Mouse (Mus musculus): Measurements from ENCODE around the gene Stk39. TPM values are rescaled to one million over a fixed set of nuclear protein-coding genes. Genes with fewer than 3 reads are reported as not detected.

Stk39 gene
- polyA plus RNA-seq, 1 experiment from 2014 or later = 25.1 TPM

DNA sequence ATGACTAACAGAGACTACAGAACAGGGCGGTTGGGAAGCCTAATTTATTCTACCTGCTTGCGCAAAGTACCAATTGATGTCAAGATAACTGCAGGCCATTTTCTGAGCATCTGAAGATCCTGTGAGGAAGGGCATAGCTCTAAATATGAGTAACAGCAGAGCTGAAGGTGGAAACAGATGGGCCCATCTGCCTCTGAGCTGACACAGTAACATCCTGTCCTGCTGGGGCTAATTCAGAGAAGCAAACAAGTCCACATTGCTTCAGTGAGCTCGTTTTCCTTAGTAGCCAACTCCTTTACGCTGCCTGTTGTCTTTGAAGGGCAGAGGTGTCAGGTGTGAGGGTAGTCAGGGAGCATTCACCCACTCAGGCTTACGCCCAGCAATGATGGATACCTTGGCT, 146.8 kb downstream of the Stk39 start:
- no peaks in the 10 kb centered on the region for H3K36me3 ChIP-seq (ENCODE audit: control insufficient read depth, insufficient read depth, low read length)
- no peak for ATAC-seq

DNA sequence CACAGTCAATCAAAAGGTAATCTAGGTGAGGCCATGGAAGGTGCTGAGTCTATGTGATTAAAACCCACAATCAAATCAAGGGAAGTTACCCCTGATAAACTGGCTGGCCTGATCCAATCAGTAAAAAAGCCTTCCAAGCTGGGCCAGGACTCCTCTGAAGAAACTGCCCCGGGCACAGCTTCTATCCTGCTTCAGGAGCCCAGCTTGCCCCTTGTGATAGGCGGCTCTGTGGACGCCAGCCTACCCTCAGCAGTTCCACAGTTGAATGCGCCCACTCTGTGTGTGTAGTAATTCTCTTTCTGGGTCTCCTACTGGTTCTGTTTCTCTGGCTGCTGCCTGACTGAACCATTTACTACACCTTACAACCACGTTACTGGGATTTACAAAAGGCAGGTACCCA, 150.8 kb downstream of the Stk39 start:
- Histone ChIP-seq H3K4me3 (ENCODE audit: low read length) (no peak overlapping the region), H3K9me3 (ENCODE audit: control insufficient read depth, low read length) (no peaks in the 10 kb centered on the region), H3K4me2 (ENCODE audit: low read length) (no peak overlapping the region; the same call in 1 of the 2 replicates), H3K9ac (ENCODE audit: low read depth, low read length) (no peak overlapping the region), H3K36me3 (ENCODE audit: control insufficient read depth, insufficient read depth, low read length) (no peaks in the 10 kb centered on the region), H3K4me1 (ENCODE audit: control insufficient read depth, insufficient read depth, low read depth, low read length) (peaks cover 21% of the 10 kb centered on the region), H3K27ac (ENCODE audit: low read depth, low read length) (peak overlapping the region; percentile 59; the same call in 1 of the 2 replicates), H3K27me3 (replicated peaks; ENCODE audit: control insufficient read depth, insufficient read depth, low read length) (no peaks in the 10 kb centered on the region)
- ATAC-seq = no peak
- 54% methylated on average over 5 of the region's 5 CpGs for WGBS

More for the DNA sequence above, 146.8 kb downstream of the Stk39 start:
- no peak overlapping the region for H3K4me2 ChIP-seq (ENCODE audit: low read length)
- no peak overlapping the region for H3K4me3 ChIP-seq (ENCODE audit: low read length)
- 76% methylated on average over 5 of the region's 5 CpGs for WGBS
- peaks cover 14% of the 10 kb centered on the region for H3K4me1 ChIP-seq (ENCODE audit: control insufficient read depth, insufficient read depth, low read depth, low read length)
- H3K27ac ChIP-seq (ENCODE audit: low read depth, low read length) = no peak overlapping the region
- no peak overlapping the region for H3K9ac ChIP-seq (ENCODE audit: low read depth, low read length)
- H3K9me3 ChIP-seq (ENCODE audit: control insufficient read depth, low read length) = no peaks in the 10 kb centered on the region
- no peaks in the 10 kb centered on the region for H3K27me3 ChIP-seq (replicated peaks; ENCODE audit: control insufficient read depth, insufficient read depth, low read length)

DNA sequence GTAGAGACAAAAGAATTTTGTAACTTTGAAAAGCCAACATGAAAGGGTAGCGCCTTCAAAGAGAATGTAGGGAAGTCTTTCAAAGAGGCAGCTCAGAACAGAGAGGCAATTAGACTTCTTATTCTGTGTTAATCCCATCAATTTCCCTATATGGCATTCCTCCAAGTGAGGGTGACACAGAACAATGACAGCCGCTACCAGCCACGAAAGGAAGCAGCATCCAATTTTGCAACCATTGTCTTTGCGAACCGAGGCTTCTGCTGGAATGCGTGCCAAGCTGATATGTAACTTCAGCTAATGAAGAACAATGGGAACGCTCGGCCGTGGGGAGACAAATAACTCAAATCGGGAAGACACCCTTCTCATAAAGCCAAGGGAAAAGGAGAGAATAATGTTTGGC, 151.4 kb downstream of the Stk39 start:
- no peaks in the 10 kb centered on the region for H3K27me3 ChIP-seq (replicated peaks; ENCODE audit: control insufficient read depth, insufficient read depth, low read length)
- H3K4me1 ChIP-seq (ENCODE audit: control insufficient read depth, insufficient read depth, low read depth, low read length) = peaks cover 21% of the 10 kb centered on the region
- no peaks in the 10 kb centered on the region for H3K36me3 ChIP-seq (ENCODE audit: control insufficient read depth, insufficient read depth, low read length)
- H3K27ac ChIP-seq (ENCODE audit: low read depth, low read length) = peak overlapping the region; percentile 59; the same call in 1 of the 2 replicates
- peak; percentile 38; the same call in 1 of the 2 replicates for ATAC-seq
- H3K4me3 ChIP-seq (ENCODE audit: low read length) = no peak overlapping the region
- H3K9me3 ChIP-seq (ENCODE audit: control insufficient read depth, low read length) = no peaks in the 10 kb centered on the region
- H3K9ac ChIP-seq (ENCODE audit: low read depth, low read length) = 0 out of 2 replicates have a peak overlapping the region, but pooled peaks have one; percentile 22
- WGBS = 15% methylated on average over 10 of the region's 10 CpGs
- peak overlapping the region; percentile 36 for H3K4me2 ChIP-seq (ENCODE audit: low read length)

DNA sequence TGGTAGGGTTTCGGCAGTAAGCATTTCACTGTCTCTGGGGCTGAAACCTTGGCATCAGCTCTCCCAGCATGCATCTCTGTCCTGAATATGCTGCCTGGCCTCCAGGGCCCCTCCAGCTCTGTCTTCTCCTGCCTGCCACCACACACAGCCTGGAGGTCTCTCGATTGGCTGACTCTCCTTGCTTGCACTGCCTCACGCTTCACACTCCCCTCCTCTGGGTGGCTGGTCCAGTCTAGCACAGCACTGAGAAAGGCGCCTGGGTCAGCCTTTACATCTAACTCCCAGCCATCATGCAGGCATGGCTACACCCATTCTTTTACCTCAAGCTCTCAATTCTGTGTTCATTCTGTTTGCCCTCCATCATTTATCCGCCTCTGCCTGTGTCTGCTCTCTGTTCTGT, 153.6 kb downstream of the Stk39 start:
- no peaks in the 10 kb centered on the region for H3K36me3 ChIP-seq (ENCODE audit: control insufficient read depth, insufficient read depth, low read length)
- peak overlapping the region; percentile 11; the same call in 1 of the 2 replicates for H3K27ac ChIP-seq (ENCODE audit: low read depth, low read length)
- H3K4me2 ChIP-seq (ENCODE audit: low read length) = no peak overlapping the region
- H3K4me1 ChIP-seq (ENCODE audit: control insufficient read depth, insufficient read depth, low read depth, low read length) = peaks cover 24% of the 10 kb centered on the region
- H3K9me3 ChIP-seq (ENCODE audit: control insufficient read depth, low read length) = no peaks in the 10 kb centered on the region
- no peaks in the 10 kb centered on the region for H3K27me3 ChIP-seq (replicated peaks; ENCODE audit: control insufficient read depth, insufficient read depth, low read length)
- no peak overlapping the region; the same call in 1 of the 2 replicates for H3K9ac ChIP-seq (ENCODE audit: low read depth, low read length)
- H3K4me3 ChIP-seq (ENCODE audit: low read length) = no peak overlapping the region
- peak; percentile 35; the same call in 1 of the 2 replicates for ATAC-seq
- 64% methylated on average over 5 of the region's 5 CpGs for WGBS

DNA sequence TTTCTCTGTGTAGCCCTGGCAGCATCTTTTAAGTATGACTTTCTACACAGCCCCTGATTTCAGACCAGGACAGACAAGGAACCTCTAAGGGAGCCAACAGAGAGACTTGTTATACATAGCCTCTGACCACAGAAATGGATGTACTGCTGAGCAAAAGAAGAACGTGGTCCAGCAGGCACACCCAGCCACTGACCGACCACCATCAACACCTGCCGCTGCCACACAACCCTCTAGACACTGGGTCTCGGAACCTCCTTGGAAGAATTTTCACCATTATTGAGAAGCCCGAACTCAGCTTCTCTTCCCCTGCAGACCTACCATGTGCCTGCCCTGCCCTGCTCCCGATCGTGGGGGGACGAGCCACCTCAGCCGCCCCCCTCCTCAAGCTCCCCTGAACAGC, 154.2 kb downstream of the Stk39 start:
- Histone ChIP-seq H3K36me3 (ENCODE audit: control insufficient read depth, insufficient read depth, low read length) (no peaks in the 10 kb centered on the region), H3K4me2 (ENCODE audit: low read length) (no peak overlapping the region), H3K27ac (ENCODE audit: low read depth, low read length) (no peak overlapping the region), H3K4me3 (ENCODE audit: low read length) (no peak overlapping the region), H3K27me3 (replicated peaks; ENCODE audit: control insufficient read depth, insufficient read depth, low read length) (no peaks in the 10 kb centered on the region), H3K4me1 (ENCODE audit: control insufficient read depth, insufficient read depth, low read depth, low read length) (peaks cover 24% of the 10 kb centered on the region), H3K9me3 (ENCODE audit: control insufficient read depth, low read length) (no peaks in the 10 kb centered on the region), H3K9ac (ENCODE audit: low read depth, low read length) (no peak overlapping the region)
- no peak for ATAC-seq
- 86% methylated on average over 9 of the region's 9 CpGs for WGBS

DNA sequence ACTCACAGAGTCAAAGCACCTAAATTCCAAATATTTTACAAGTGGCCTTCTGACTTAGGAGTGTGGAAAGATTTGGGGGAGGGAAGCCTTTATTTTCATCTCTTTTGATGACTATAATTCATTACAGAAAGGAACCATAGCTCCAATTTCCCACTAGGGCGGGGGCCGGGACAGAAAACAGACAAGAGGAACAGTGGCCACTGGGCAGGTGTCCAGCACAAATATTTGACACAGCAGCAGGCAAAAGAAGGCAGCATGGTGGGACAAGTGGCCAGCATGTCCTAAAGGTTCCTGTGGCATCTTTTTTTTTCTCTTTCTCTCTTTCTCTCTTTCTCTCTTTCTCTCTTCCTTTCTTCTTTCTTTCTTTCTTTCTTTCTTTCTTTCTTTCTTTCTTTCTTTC, 154.6 kb downstream of the Stk39 start:
- ATAC-seq = no peak
- Histone ChIP-seq H3K4me3 (ENCODE audit: low read length) (no peak overlapping the region), H3K9me3 (ENCODE audit: control insufficient read depth, low read length) (no peaks in the 10 kb centered on the region), H3K27ac (ENCODE audit: low read depth, low read length) (no peak overlapping the region), H3K36me3 (ENCODE audit: control insufficient read depth, insufficient read depth, low read length) (no peaks in the 10 kb centered on the region), H3K4me1 (ENCODE audit: control insufficient read depth, insufficient read depth, low read depth, low read length) (peaks cover 24% of the 10 kb centered on the region), H3K9ac (ENCODE audit: low read depth, low read length) (no peak overlapping the region), H3K4me2 (ENCODE audit: low read length) (no peak overlapping the region), H3K27me3 (replicated peaks; ENCODE audit: control insufficient read depth, insufficient read depth, low read length) (no peaks in the 10 kb centered on the region)
- 65% methylated on average over 2 of the region's 2 CpGs for WGBS

DNA sequence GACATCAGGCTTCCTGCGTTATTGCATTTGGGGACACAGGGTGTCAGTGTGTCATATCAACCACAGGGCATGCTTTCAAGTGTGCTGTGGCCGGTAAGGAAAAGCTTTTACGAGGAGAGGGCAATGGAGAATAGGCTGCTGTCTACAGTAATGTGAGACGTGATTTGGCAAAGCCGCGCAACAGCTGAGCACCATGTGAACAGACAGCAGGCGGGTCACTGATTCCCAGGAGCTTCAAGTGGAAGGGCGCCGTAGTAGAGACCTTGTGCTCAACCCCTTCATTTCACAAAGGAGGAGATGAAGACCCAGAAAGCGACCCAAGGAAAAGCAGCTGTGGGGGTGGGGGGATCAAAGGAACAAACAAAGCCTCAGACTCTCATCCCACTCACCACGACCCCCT, 156.8 kb downstream of the Stk39 start:
- Histone ChIP-seq H3K36me3 (ENCODE audit: control insufficient read depth, insufficient read depth, low read length) (no peaks in the 10 kb centered on the region), H3K4me2 (ENCODE audit: low read length) (no peak overlapping the region), H3K27ac (ENCODE audit: low read depth, low read length) (no peak overlapping the region), H3K9ac (ENCODE audit: low read depth, low read length) (no peak overlapping the region), H3K9me3 (ENCODE audit: control insufficient read depth, low read length) (no peaks in the 10 kb centered on the region), H3K27me3 (replicated peaks; ENCODE audit: control insufficient read depth, insufficient read depth, low read length) (no peaks in the 10 kb centered on the region), H3K4me3 (ENCODE audit: low read length) (no peak overlapping the region), H3K4me1 (ENCODE audit: control insufficient read depth, insufficient read depth, low read depth, low read length) (peaks cover 11% of the 10 kb centered on the region)
- WGBS = 55% methylated on average over 11 of the region's 11 CpGs
- no peak for ATAC-seq

DNA sequence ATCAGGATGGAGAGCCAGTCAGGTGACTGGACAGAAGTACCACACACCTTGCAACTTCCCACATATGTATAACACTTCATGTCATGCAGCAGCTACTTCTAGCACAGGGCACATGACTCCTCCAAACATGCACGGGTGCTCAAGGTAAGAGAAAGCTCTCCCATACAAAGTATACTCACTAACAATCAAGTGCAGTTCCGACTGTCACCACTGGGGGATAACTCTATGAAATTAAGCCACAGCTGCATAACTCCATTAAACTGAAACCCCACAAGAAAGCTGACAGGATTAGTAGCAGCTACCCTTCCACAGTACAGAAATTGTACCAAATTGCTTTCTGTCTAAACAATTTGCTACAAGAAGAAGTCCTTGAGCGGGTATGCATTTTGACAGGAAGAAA, 161.9 kb downstream of the Stk39 start:
- 86% methylated on average over 3 of the region's 3 CpGs for WGBS
- Histone ChIP-seq H3K9ac (ENCODE audit: low read depth, low read length) (no peak overlapping the region), H3K4me1 (ENCODE audit: control insufficient read depth, insufficient read depth, low read depth, low read length) (no peaks in the 10 kb centered on the region), H3K27ac (ENCODE audit: low read depth, low read length) (no peak overlapping the region), H3K9me3 (ENCODE audit: control insufficient read depth, low read length) (no peaks in the 10 kb centered on the region), H3K36me3 (ENCODE audit: control insufficient read depth, insufficient read depth, low read length) (peaks cover 2% of the 10 kb centered on the region; the same call in 1 of the 2 replicates), H3K4me3 (ENCODE audit: low read length) (no peak overlapping the region), H3K4me2 (ENCODE audit: low read length) (no peak overlapping the region), H3K27me3 (replicated peaks; ENCODE audit: control insufficient read depth, insufficient read depth, low read length) (no peaks in the 10 kb centered on the region)
- no peak for ATAC-seq

DNA sequence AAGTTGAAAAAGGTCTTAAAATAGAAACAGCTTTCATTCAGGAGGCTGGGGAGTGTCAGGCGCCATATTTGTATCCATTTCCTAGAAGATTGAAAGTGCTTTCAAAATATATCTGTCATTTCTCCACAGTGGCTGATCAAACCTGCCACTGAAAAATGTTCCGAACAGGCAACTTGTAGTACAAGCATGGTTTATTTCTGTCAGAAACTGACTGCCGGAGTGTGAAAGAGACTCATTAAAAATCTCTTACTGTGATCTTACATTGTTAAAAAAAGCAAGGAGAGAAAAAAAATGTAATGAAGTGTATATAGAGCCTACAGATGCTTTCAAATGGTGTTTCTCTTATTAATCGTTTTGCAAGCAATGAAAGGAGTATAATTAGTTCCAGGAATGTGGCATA, 165.5 kb downstream of the Stk39 start:
- Histone ChIP-seq H3K4me1 (ENCODE audit: control insufficient read depth, insufficient read depth, low read depth, low read length) (no peaks in the 10 kb centered on the region), H3K27ac (ENCODE audit: low read depth, low read length) (no peak overlapping the region), H3K4me3 (ENCODE audit: low read length) (no peak overlapping the region), H3K27me3 (replicated peaks; ENCODE audit: control insufficient read depth, insufficient read depth, low read length) (no peaks in the 10 kb centered on the region), H3K4me2 (ENCODE audit: low read length) (no peak overlapping the region), H3K9ac (ENCODE audit: low read depth, low read length) (no peak overlapping the region), H3K36me3 (ENCODE audit: control insufficient read depth, insufficient read depth, low read length) (peaks cover 2% of the 10 kb centered on the region; the same call in 1 of the 2 replicates), H3K9me3 (ENCODE audit: control insufficient read depth, low read length) (no peaks in the 10 kb centered on the region)
- 72% methylated on average over 4 of the region's 4 CpGs for WGBS
- no peak for ATAC-seq
